Mouse (Mus musculus) embryonic stem cell, embryonic (primary cell): Measurements from ENCODE around the gene Vasn.

ENCODE experiments used
- CTCF ChIA-PET, 4 experiments: fragments of 300-600 bp in 2 of 4; fragments of 350-600 bp in 2 of 4; sonication (Branson Sonifier 250); formaldehyde crosslinking; loops; one replicate each; lab custom pipeline; 2022; ENCODE audit warnings: inconsistent platforms in 2 of 4; lab: Charles Lee
- POLR2A ChIA-PET, 4 experiments: fragments of 300-600 bp in 2 of 4; fragments of 350-600 bp in 2 of 4; sonication (Branson Sonifier 250); formaldehyde crosslinking; loops; one replicate each; lab custom pipeline; 2022; ENCODE audit warnings: antibody characterized with exemption in 4 of 4, inconsistent platforms in 1 of 4; lab: Charles Lee

Gene Vasn

GRCm38 (mm10) chr16:4639831-4640237 lies at the start of gene Vasn, which contains the start of gene Dnaja3:
Vasn (plus strand) TSS chr16:4639941.
Dnaja3 (plus strand) TSS chr16:4639989.
- ChIA-PET CTCF (interaction anchor here in 2 of 4 experiments (0.8 to 1.9 kb wide), 5 partner anchors 9 to 27 kb away, joined by 4 to 9 read pairs (median 5); partner anchors contain the start of gene Pam16 (in 1 of the 2)), POLR2A (interaction anchor here in 3 of 4 experiments (0.7 to 2.3 kb wide), 18 partner anchors 9 to 410 kb away, joined by 3 to 22 read pairs (median 5); partner anchors contain the start of genes Coro7 (in 2 of the 3), Glyr1 (in 1 of the 3), Pam16 (in 1 of the 3) and Ubn1 (in 1 of the 3))

GRCm38 (mm10) chr16:4590236-4590635 lies 49.5 kb upstream of the Vasn start:
- CTCF ChIA-PET = interaction anchor here in 1 of 4 experiments (0.7 to 2.3 kb wide), 2 partner anchors 17 to 116 kb away, joined by 3 to 7 read pairs; no protein-coding TSS in a partner anchor
- POLR2A ChIA-PET = interaction anchor here in 1 of 4 experiments (1.3 to 8.7 kb wide), 2 partner anchors 21 to 33 kb away, joined by 4 to 151 read pairs; partner anchors contain the start of gene Tfap4

GRCm38 (mm10) chr16:4592909-4593875 lies 46.5 kb upstream of the Vasn start:
- ChIA-PET POLR2A (interaction anchor here (0.6 to 34.6 kb wide), 29 partner anchors 7 to 484 kb away, joined by 3 to 632 read pairs (median 4); partner anchors contain the start of genes Tfap4 (in 3 of the 4), Pam16 (in 2 of the 4), Ubald1 (in 2 of the 4) and Cdip1 (in 1 of the 4)), CTCF (interaction anchor here (0.6 to 2.1 kb wide), 26 partner anchors 8 to 874 kb away, joined by 3 to 27 read pairs (median 4); partner anchors contain the start of genes Tfap4 (in 3 of the 4), Pam16 (in 1 of the 4) and Srl (in 1 of the 4))

GRCm38 (mm10) chr16:4593971-4594813 lies 45.5 kb upstream of the Vasn start, which contains the start of gene Glis2:
Glis2 (plus strand) TSS chr16:4594713.
- ChIA-PET POLR2A (interaction anchor here (0.6 to 34.6 kb wide), 37 partner anchors 8 to 483 kb away, joined by 3 to 632 read pairs (median 5); partner anchors contain the start of genes Tfap4 (in 4 of the 4), Pam16 (in 2 of the 4), Ubald1 (in 2 of the 4) and Srl (in 1 of the 4)), CTCF (interaction anchor here in 3 of 4 experiments (0.6 to 2.1 kb wide), 16 partner anchors 7 to 86 kb away, joined by 3 to 27 read pairs (median 4); partner anchors contain the start of gene Tfap4 (in 2 of the 3))

- ChIA-PET POLR2A (interaction anchor here in 3 of 4 experiments (0.6 to 34.6 kb wide), 33 partner anchors 8 to 285 kb away, joined by 3 to 632 read pairs (median 5); partner anchors contain the start of genes Pam16 (in 3 of the 3), Tfap4 (in 2 of the 3), Coro7 (in 1 of the 3) and Srl (in 1 of the 3)), CTCF (interaction anchor here in 3 of 4 experiments (0.6 to 2.0 kb wide), 8 partner anchors 9 to 86 kb away, joined by 3 to 12 read pairs (median 5); no protein-coding TSS in a partner anchor)
These were observed 44.8 kb upstream of the Vasn start for GRCm38 (mm10) chr16:4594814-4595526.

GRCm38 (mm10) chr16:4595527-4595963 lies 44.2 kb upstream of the Vasn start:
- CTCF ChIA-PET = interaction anchor here in 3 of 4 experiments (0.6 to 2.0 kb wide), 9 partner anchors 9 to 36 kb away, joined by 3 to 14 read pairs (median 6); partner anchors contain the start of gene Tfap4 (in 1 of the 3)
- POLR2A ChIA-PET = interaction anchor here (0.8 to 34.6 kb wide), 32 partner anchors 8 to 106 kb away, joined by 3 to 632 read pairs (median 4); partner anchors contain the start of genes Pam16 (in 2 of the 4), Srl (in 2 of the 4), Tfap4 (in 2 of the 4) and Coro7 (in 1 of the 4)

DNA sequence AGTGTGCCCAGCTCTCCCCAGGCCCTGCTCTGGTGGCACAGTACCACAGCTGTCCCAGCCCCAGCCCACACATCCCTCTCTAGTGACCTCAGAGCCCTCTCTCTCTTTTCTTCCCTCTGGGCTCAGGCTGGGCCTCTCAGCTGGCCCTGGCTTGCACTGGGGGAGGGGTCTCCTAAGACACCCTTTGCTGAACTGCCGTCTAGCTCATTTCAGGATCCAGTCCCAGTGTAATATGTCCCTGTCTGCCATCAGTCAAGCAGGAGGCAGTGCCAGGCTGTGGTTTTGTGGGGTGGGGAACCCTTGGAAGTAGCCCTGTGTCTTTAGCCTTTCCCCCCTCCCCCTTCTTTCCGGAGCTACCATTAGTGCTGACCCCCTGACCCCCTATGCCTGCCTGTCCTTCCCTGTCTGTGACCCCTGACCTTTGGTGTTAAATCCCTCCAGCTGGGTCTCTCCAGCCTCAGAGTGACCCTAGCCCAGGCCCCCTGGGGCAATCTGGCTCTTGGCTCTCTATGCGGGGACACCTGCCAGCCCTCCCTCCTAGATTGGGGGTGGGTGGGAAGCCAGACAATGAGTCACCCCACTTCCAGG lies 43.5 kb upstream of the Vasn start:
- ChIA-PET POLR2A (interaction anchor here (0.8 to 34.6 kb wide), 31 partner anchors 9 to 107 kb away, joined by 3 to 632 read pairs (median 4); partner anchors contain the start of genes Pam16 (in 2 of the 4), Srl (in 2 of the 4), Coro7 (in 1 of the 4) and Tfap4 (in 1 of the 4)), CTCF (interaction anchor here in 3 of 4 experiments (0.6 to 2.0 kb wide), 13 partner anchors 10 to 37 kb away, joined by 3 to 15 read pairs (median 4); partner anchors contain the start of gene Tfap4 (in 3 of the 3))

DNA sequence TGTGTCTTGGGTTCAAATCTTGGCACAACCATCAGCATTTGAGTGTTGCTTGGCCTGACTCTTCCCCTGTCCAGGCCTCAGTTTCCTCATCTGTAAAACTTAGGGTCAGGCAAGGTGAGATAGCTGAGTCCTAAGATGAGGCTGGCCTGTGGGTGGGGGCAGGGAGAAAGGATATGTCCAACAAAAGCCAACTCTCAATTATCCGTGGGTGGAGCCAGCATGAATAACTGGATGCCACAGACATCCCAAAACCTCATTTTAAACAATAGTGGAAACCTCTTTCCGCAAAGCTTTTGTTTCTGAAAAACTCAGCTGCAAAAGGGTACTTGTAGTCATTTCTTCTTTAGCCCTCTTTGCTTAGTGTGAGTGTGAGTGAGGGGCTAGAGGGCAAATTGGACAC lies 42.9 kb upstream of the Vasn start:
- ChIA-PET CTCF (interaction anchor here in 3 of 4 experiments (0.6 to 2.0 kb wide), 9 partner anchors 11 to 37 kb away, joined by 3 to 15 read pairs (median 4); partner anchors contain the start of gene Tfap4 (in 3 of the 3)), POLR2A (interaction anchor here in 3 of 4 experiments (0.7 to 34.6 kb wide), 23 partner anchors 8 to 107 kb away, joined by 3 to 632 read pairs (median 5); partner anchors contain the start of genes Pam16 (in 2 of the 3), Tfap4 (in 2 of the 3) and Srl (in 1 of the 3))

DNA sequence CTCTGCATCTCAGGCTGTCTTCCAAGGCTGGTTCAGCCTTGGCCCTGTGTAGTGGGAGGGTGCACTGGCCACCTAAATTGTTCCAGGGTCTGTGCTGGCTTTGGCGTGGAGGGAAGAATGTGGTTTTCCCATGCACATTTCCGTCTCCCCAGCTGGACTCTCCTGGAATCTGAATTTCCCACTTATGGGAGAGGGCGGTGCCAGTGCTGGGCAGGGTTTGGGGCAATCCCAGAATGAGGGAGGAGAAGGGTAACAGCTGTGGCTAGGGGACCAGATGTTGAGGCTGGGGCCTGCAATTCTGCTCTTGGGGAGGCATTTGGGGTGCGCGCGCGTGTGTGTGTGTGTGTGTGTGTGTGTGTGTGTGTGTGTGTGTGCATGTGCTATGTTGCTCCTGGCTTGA lies 42.4 kb upstream of the Vasn start:
- ChIA-PET CTCF (interaction anchor here in 2 of 4 experiments (1.0 to 2.0 kb wide), 3 partner anchors 10 to 37 kb away, joined by 3 to 7 read pairs (median 4); partner anchors contain the start of gene Tfap4 (in 1 of the 2)), POLR2A (interaction anchor here in 3 of 4 experiments (0.7 to 34.6 kb wide), 18 partner anchors 8 to 46 kb away, joined by 3 to 632 read pairs (median 6); partner anchors contain the start of genes Pam16 (in 2 of the 3) and Tfap4 (in 2 of the 3))

DNA sequence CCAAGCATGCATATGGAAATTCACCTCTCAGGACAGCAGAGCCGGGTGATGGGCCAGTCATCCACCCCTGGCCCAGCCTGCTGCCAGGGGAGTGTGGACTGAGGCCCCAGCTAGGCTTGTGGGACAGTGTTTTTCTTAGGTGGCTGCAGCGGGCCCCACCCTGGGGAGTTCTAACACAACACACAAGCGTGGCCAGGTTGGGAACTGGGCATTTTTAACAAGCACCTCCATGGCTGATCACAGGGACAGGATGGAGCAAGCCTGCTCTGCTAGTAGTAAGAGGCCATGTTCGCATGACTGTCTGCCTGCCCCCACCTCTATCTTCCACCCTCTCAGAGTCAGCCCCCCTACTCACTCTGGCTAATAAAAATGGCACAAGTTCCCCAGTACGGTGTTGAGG lies 41.7 kb upstream of the Vasn start:
- ChIA-PET POLR2A (interaction anchor here in 2 of 4 experiments (0.6 to 34.6 kb wide), 12 partner anchors 9 to 138 kb away, joined by 3 to 632 read pairs (median 19); partner anchors contain the start of genes Tfap4 (in 2 of the 2) and Coro7 (in 1 of the 2)), CTCF (interaction anchor here in 2 of 4 experiments (0.6 to 1.3 kb wide), 2 partner anchors 10 to 13 kb away, joined by 3 to 4 read pairs; no protein-coding TSS in a partner anchor)

DNA sequence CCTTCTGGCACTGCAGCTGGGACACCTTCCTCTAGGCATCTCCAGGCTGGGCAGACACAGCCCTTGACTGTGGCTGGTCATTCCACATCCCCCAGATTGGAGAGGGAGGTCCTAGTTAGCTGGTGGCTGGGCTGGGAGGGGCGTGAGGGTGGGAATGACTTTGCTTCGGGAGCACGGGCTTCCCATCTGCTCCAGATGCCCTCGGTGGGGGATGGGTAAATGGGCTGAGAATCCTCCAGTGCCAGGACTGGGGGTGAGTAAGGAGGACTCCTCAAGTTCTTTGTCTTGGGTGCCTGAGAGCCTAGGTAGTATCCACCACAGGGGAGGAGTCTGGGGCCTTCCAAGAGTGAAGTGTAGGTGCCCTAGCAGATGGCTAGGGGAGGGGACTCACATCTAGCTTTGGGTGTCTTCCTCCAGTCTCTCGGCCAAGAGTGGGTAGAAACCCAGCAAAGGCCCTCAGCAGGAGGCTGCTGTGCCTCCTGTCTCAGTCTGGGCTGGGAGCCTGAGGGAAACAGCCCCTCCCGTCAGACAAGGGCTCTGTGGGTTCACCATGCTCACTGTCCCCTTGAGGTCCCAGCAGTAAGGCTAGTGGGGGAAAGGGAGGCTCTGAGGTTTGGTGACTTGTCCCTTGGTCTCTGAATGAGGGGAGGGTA lies 40.7 kb upstream of the Vasn start:
- POLR2A ChIA-PET = interaction anchor here in 2 of 4 experiments (0.7 to 34.6 kb wide), 18 partner anchors 9 to 282 kb away, joined by 3 to 632 read pairs (median 4); partner anchors contain the start of genes Tfap4 (in 2 of the 2), Coro7 (in 1 of the 2) and Srl (in 1 of the 2)
- CTCF ChIA-PET = interaction anchor here in 2 of 4 experiments (0.9 to 1.3 kb wide), 5 partner anchors 9 to 39 kb away, joined by 3 to 7 read pairs (median 4); partner anchors contain the start of gene Tfap4 (in 1 of the 2)

- POLR2A ChIA-PET = interaction anchor here in 3 of 4 experiments (0.7 to 34.6 kb wide), 19 partner anchors 9 to 281 kb away, joined by 3 to 632 read pairs (median 4); partner anchors contain the start of genes Pam16 (in 2 of the 3), Tfap4 (in 2 of the 3) and Srl (in 1 of the 3)
- CTCF ChIA-PET = interaction anchor here in 2 of 4 experiments (0.6 to 1.7 kb wide), 5 partner anchors 8 to 67 kb away, joined by 3 to 7 read pairs (median 4); partner anchors contain the start of gene Tfap4 (in 1 of the 2)
These were observed 40.1 kb upstream of the Vasn start for GRCm38 (mm10) chr16:4599616-4600015.

GRCm38 (mm10) chr16:4600701-4601310 lies 38.9 kb upstream of the Vasn start:
- ChIA-PET POLR2A (interaction anchor here in 3 of 4 experiments (0.5 to 34.6 kb wide), 25 partner anchors 9 to 280 kb away, joined by 3 to 632 read pairs (median 6); partner anchors contain the start of genes Tfap4 (in 3 of the 3), Pam16 (in 1 of the 3) and Ubald1 (in 1 of the 3)), CTCF (interaction anchor here in 3 of 4 experiments (0.8 to 1.7 kb wide), 6 partner anchors 8 to 66 kb away, joined by 3 to 7 read pairs (median 4); partner anchors contain the start of gene Tfap4 (in 1 of the 3))
